Mouse (Mus musculus) liver, embryonic 14.5 days (tissue): Measurements from ENCODE around the gene Fam216b.

Experiments used
- CTCF ChIP-seq: IDR thresholded peaks from 2 replicates; pipeline ENCODE4 v1.5.1; 2016; ENCODE audit warnings: antibody characterized with exemption, low read depth, control low read depth
- EP300 ChIP-seq: IDR thresholded peaks from 2 replicates; pipeline ENCODE4 v1.6.1; 2016; ENCODE audit warnings: antibody characterized with exemption, low read depth

- TF ChIP-seq CTCF (no peak), EP300 (no peak)
Observed at GRCm38 (mm10) chr14:78132368-78133052, 43.7 kb upstream of the Fam216b start.
